Mouse (Mus musculus) midbrain, embryonic 15.5 days (tissue): ENCODE results near the gene Hoxa6. TPM values are rescaled to one million over a fixed set of nuclear protein-coding genes. Genes with fewer than 3 reads are reported as not detected.
A peak's percentile ranks its signal among the peaks of the same experiment; 100 is the strongest.

Experiments
- ATAC-seq: fragments of 200-750 bp; cut with Nextera tagmentation; replicated peaks from 2 replicates; pipeline ENCODE4 v1.8.0; 2017; ENCODE audit warnings: moderate TSS enrichment
- H3K27ac ChIP-seq: fragments of 300-500 bp; sonication (generic); 2 replicates; pipeline ENCODE4 v1.5.1; 2015; ENCODE audit warnings: mild to moderate bottlenecking, inconsistent platforms
- H3K27me3 ChIP-seq: fragments of 300-500 bp; sonication (generic); replicated peaks from 2 replicates; pipeline ENCODE4 v1.6.1; 2015; ENCODE audit warnings: inconsistent platforms
- H3K36me3 ChIP-seq: fragments of 300-500 bp; sonication (generic); replicated peaks from 2 replicates; pipeline ENCODE4 v1.6.1; 2015; ENCODE audit warnings: inconsistent platforms
- H3K4me1 ChIP-seq: fragments of 300-500 bp; sonication (generic); 2 replicates; pipeline ENCODE4 v1.6.1; 2015; ENCODE audit warnings: inconsistent platforms
- H3K4me2 ChIP-seq: fragments of 300-500 bp; sonication (generic); 2 replicates; pipeline ENCODE4 v1.6.1; 2015; ENCODE audit warnings: inconsistent platforms, mild to moderate bottlenecking, moderate library complexity
- H3K4me3 ChIP-seq: fragments of 300-500 bp; sonication (generic); 2 replicates; pipeline ENCODE4 v1.5.1; 2015; ENCODE audit warnings: mild to moderate bottlenecking, inconsistent platforms
- H3K9ac ChIP-seq: fragments of 300-500 bp; sonication (generic); 2 replicates; pipeline ENCODE4 v1.6.1; 2015; ENCODE audit warnings: mild to moderate bottlenecking, inconsistent platforms
- H3K9me3 ChIP-seq: fragments of 300-500 bp; sonication (generic); 2 replicates; pipeline ENCODE4 v1.6.1; 2016; ENCODE audit warnings: inconsistent platforms
- WGBS: fragments of 180-500 bp; shearing (Covaris S2); methylation state at CpG from one replicate; pipeline ENCODE4 v1.1.7; 2015; ENCODE audit warnings: mixed read lengths; 5-methylcytosine and 5-hydroxymethylcytosine counted together
- polyA plus RNA-seq: library from polyadenylated mRNA; unstranded; fragments of >200 nt; fragmentation: Nextera tagmentation; extraction: Ambion mirVana; gene quantifications from 2 replicates; pipeline ENCODE4 v1.2.1, GENCODE M21; 2015

The Hoxa6 gene
- polyA plus RNA-seq, 1 experiment from 2014 or later: not detected

- no peak for ATAC-seq
- Histone ChIP-seq H3K27ac (no peak overlapping the region), H3K36me3 (no peaks in the 10 kb centered on the region), H3K4me2 (no peak overlapping the region), H3K9me3 (no peaks in the 10 kb centered on the region), H3K9ac (no peak overlapping the region), H3K27me3 (peaks cover 97% of the 10 kb centered on the region), H3K4me3 (no peak overlapping the region), H3K4me1 (peaks cover 16% of the 10 kb centered on the region)
- WGBS: 12% methylated on average over 5 of the region's 5 CpGs
These were observed 5.7 kb upstream of the Hoxa6 start for GRCm38 (mm10) chr6:52214271-52214670.

DNA sequence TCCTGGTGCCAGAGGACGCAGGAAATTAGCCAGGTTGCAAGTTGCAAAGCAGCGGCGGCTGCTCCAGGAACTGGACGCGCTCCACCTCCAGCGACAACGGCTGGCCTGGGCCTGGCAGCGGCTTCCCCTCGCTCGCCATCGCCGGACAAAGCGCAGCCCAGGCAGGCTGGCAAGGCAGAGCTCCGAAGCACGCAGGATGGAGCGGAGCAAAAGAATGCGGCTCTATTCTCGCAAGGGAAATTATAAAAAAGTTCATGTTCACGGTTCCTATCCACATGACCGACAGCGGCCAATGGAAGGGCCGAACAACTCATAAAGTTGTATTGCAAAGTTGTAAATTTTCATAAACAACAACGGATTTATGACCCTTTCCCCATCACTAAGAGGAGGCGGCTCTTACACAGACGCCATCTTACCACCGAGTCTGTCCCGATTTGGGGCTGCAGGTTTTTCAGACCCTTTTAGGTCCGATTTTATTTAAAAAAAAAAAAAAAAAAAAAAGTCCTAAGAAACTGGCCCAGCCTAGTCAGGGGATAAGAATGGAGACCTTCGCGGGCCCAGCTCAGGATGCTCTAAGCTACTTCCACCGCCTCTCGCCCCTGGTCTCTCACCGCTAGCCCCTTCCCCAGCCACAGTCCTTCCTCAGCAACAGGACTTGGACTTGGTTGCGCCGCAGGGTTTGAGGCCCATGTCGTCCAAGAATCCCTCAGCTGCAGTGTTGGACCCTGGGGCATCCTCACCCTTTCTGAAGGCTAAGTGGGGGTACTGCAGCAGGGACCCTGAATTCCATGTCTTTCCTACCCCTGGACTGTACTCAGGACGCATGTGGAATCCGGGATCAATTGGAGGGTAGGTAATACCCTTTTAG, 4.8 kb upstream of the Hoxa6 start, which contains the start of the genes Hoxa3 and Gm28308:
Gene Hoxa3 (minus strand): TSS at position 218 of the 868 bp plus-strand sequence.
Gene Gm28308 (minus strand): TSS at position 221 of the 868 bp plus-strand sequence.
- Histone ChIP-seq H3K27ac (no peak within 1 kb of the TSS), H3K27me3 (peaks cover 97% of the 10 kb centered on the region), H3K9ac (no peak within 1 kb of the TSS), H3K36me3 (no peaks in the 10 kb centered on the region), H3K4me3 (no peak within 1 kb of the TSS), H3K9me3 (no peaks in the 10 kb centered on the region), H3K4me1 (peaks cover 16% of the 10 kb centered on the region), H3K4me2 (no peak within 1 kb of the TSS)
- WGBS: 2% methylated on average over 38 of the region's 38 CpGs
- ATAC-seq: no peak

DNA sequence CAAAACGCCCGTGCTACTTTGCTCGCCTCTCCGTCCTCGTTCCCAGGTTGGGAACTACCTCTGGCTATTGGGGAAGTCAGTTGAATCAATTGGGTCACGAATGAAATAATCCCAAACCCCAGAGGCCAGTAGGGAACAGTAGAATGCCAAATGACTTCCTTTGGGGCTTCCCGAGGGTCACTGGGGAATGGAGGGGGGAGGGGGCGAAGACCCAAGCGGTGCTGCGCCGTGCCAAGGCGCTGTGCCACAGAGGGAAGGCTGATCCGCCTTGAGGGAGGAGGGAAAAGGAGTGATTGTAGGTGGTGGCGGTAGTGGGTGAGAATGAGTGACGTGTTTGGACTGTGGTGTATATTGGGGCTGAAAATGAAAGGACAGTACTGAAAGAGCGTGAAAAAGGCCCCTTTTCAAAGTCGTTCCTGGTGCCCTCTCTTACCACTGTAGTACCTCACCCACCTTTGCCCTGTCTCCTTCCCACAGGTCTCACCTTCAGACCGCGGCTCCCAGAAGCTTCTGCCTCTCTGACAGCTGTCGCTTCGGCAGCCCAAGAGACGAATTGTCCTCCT, 4.1 kb upstream of the Hoxa6 start:
- Histone ChIP-seq H3K4me3 (no peak overlapping the region), H3K27ac (no peak overlapping the region)
- under 1% methylated on average over 22 of the region's 22 CpGs for WGBS

DNA sequence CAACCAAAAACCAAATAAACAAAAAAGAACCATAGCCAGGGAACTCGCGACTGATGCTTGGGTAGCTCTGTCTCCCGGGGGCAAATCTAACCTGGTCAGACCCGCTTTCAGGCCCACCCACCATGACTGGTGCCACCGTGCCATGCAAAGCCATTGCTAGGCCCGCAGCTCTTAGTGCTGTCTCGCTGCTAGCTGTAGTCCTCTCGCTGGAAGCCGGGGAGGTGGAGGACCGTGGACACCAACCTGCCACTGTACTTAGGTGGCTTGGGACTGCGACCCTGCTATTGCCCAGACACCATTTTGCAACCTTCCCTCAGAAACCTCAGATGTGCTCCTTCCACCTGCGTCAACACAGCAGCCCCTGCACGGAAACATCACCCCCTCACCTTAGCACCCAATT, 3.4 kb upstream of the Hoxa6 start:
- peaks cover 98% of the 10 kb centered on the region for H3K27me3 ChIP-seq
- WGBS: 7% methylated on average over 13 of the region's 13 CpGs
- no peaks in the 10 kb centered on the region for H3K9me3 ChIP-seq
- H3K27ac ChIP-seq: no peak overlapping the region
- peaks cover 9% of the 10 kb centered on the region for H3K4me1 ChIP-seq
- H3K36me3 ChIP-seq: no peaks in the 10 kb centered on the region
- H3K4me2 ChIP-seq: no peak overlapping the region
- H3K9ac ChIP-seq: no peak overlapping the region
- ATAC-seq: no peak
- no peak overlapping the region for H3K4me3 ChIP-seq

More for the DNA sequence above, 4.1 kb upstream of the Hoxa6 start:
- Histone ChIP-seq H3K4me2 (no peak overlapping the region), H3K36me3 (no peaks in the 10 kb centered on the region), H3K9me3 (no peaks in the 10 kb centered on the region), H3K4me1 (peaks cover 16% of the 10 kb centered on the region), H3K27me3 (peaks cover 97% of the 10 kb centered on the region), H3K9ac (no peak overlapping the region)
- no peak for ATAC-seq

DNA sequence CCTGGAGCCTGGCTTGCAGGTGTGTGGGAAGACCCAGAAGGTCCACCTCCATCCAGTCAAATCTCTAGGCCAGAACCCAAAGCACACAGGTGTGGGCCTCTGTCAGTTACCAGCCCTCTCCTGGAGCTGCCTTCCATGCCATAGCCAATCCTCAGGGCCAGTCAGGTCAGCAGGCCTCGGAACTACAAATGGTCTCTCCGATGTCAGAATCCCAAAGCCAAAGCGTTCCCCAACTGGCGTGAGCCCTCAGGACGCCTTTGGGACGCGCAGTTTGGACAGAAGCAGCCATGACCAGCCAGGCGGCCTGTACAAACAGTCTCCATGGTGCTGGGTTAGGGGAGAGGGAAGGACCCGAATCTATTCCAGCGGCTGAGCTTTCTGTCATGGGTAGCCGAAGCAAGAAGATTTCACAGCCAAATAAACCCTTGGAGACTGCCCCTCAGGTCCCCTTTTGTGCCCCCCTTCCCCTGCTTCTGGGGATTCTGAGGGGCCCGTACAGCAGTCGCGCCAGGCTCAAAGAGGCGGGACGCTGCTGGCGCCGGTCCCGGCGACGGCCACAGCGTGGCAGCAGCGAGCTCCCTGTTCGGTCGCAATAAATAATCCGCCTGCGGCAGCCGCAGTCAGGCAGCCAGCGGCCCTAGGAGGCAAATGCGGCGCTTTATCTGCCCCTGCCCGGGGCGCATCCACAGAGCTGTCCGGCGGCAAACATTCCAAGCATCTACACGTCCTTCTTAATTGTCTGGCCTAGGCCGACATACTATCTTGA, 2.8 kb upstream of the Hoxa6 start:
- no peak overlapping the region for H3K9ac ChIP-seq
- H3K9me3 ChIP-seq: no peaks in the 10 kb centered on the region
- H3K4me3 ChIP-seq: no peak overlapping the region
- under 1% methylated on average over 37 of the region's 37 CpGs for WGBS
- peaks cover 6% of the 10 kb centered on the region; the same call in 1 of the 2 replicates for H3K4me1 ChIP-seq
- H3K27ac ChIP-seq: no peak overlapping the region
- ATAC-seq: 0 out of 2 replicates have a peak, but pooled peaks have one; percentile 33
- no peak overlapping the region for H3K4me2 ChIP-seq
- peaks cover 98% of the 10 kb centered on the region for H3K27me3 ChIP-seq
- H3K36me3 ChIP-seq: no peaks in the 10 kb centered on the region

DNA sequence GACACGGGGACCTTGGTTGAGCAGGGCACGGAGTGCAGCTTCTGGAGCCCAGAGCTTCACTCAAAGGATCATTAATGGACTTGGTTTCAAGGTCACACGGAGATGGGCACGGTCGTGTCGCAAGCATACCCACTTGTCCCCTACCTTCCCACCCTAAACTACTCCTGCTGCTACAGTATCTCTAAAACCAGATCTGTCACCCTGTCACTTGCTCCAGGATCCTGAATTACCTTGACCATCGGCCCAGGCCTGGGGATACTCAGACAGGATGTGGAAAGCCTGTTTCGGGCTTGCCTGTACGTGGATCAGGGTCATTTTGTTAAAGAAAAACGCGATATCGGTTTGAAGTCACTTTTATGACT, 1.1 kb upstream of the Hoxa6 start:
- Histone ChIP-seq H3K4me3 (no peak overlapping the region), H3K9ac (no peak overlapping the region), H3K27ac (no peak overlapping the region), H3K27me3 (peaks cover 98% of the 10 kb centered on the region), H3K4me2 (no peak overlapping the region), H3K4me1 (peaks cover 6% of the 10 kb centered on the region; the same call in 1 of the 2 replicates), H3K36me3 (no peaks in the 10 kb centered on the region), H3K9me3 (no peaks in the 10 kb centered on the region)
- WGBS: 7% methylated on average over 12 of the region's 12 CpGs
- ATAC-seq: no peak

DNA sequence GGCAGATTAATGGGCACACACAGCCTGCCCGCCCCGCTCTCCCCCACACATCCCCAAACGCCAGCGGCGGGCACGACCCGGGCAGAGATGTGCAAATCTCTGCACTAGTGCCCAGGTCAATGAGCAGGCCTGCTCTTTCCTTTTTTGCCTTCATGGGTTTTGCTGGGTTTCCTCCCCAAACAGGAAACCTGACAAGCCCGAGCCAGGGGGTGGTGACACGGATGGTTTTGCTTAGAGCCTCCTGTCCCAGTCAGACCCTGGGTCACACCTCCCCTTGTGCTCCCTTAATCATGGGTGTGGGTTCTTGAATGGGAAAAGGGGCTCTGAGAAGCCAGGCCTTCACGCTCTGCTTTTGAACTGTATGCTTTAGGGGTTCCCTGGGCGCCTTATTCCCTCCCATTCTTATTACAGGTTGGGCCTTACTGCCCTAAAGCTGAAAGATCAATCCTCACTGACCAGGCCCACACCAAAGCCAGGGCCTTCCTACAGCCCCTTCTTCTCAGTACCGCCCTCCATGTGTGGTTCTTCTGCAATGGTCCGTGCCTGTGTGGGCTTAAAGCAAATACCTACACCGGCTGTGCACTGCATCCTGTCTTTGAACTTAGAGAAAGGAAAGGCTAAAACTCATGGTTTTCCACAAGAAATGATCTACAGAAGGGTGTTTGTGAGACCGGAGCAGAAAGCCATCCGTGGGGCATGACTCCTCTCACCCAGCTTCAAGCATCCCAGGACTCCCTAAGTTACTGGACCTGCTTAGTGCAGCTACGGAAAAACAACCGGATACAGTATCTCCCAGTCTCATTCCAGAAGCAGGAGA, 554 bp upstream of the Hoxa6 start:
- WGBS: 3% methylated on average over 18 of the region's 18 CpGs
- Histone ChIP-seq H3K4me3 (no peak overlapping the region), H3K27me3 (peaks cover 98% of the 10 kb centered on the region), H3K9me3 (no peaks in the 10 kb centered on the region), H3K36me3 (no peaks in the 10 kb centered on the region), H3K27ac (no peak overlapping the region), H3K4me1 (peaks cover 8% of the 10 kb centered on the region), H3K4me2 (no peak overlapping the region), H3K9ac (no peak overlapping the region)
- no peak for ATAC-seq

GRCm38 (mm10) chr6:52207684-52207976, 892 bp downstream of the Hoxa6 start:
- no peak overlapping the region for H3K9ac ChIP-seq
- no peak overlapping the region for H3K4me2 ChIP-seq
- H3K4me3 ChIP-seq: no peak overlapping the region
- no peak for ATAC-seq
- no peak overlapping the region for H3K27ac ChIP-seq
- no peaks in the 10 kb centered on the region for H3K36me3 ChIP-seq
- peaks cover 12% of the 10 kb centered on the region for H3K4me1 ChIP-seq
- no peaks in the 10 kb centered on the region for H3K9me3 ChIP-seq
- peaks cover 98% of the 10 kb centered on the region for H3K27me3 ChIP-seq

- H3K27ac ChIP-seq: no peak overlapping the region
- H3K36me3 ChIP-seq: no peaks in the 10 kb centered on the region
- peaks cover 12% of the 10 kb centered on the region for H3K4me1 ChIP-seq
- no peak overlapping the region for H3K9ac ChIP-seq
- no peaks in the 10 kb centered on the region for H3K9me3 ChIP-seq
- WGBS: 3% methylated on average over 4 of the region's 4 CpGs
- no peak overlapping the region for H3K4me2 ChIP-seq
- peaks cover 98% of the 10 kb centered on the region for H3K27me3 ChIP-seq
- no peak overlapping the region for H3K4me3 ChIP-seq
- ATAC-seq: no peak
These were observed 1.4 kb downstream of the Hoxa6 start for GRCm38 (mm10) chr6:52206882-52207683.

DNA sequence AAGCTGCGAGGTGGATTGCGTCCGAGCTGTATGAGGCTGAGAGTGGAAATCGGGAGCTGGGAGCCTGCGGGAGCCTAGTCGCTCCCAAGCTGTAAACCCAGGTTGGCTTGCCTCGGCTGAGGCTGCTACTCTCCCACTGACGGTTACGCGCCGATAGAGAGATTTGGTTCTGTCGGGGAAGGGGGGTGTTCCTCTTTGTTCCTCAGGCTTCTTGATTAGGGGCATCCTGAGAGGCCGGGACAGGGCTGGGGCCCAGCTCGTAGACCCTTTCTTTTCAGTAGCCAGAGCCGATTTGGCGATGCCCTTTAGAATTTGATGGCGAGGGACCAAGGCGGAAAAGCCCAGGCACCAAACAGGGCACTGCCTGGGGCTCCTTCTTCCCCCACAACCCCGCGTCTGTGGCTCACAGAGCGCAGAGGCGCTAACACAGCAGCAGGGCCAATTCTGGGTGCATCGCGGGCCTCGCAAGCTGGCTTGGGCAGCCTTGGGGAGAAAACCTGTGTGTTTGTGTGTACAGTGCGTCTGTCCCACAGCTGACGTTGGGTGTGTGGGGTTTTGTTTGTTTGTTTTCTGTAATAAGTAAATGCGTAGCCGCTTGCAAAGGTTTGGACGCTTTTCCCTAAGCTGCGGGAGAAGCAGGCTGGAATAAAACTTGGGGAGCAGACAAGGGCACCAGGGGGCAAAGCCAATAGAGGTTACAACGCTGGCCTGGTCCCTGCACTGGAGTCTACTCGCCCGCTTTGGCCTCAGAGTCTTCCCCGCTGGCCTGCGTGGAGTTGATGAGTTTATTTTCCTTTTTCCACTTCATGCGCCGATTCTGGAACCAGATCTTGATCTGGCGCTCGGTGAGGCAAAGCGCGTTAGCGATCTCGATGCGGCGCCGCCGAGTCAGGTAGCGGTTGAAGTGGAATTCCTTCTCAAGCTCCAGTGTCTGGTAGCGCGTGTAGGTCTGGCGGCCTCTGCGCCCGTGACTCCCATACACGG, 2.6 kb downstream of the Hoxa6 start:
- no peak overlapping the region for H3K4me2 ChIP-seq
- no peak overlapping the region for H3K9ac ChIP-seq
- H3K4me3 ChIP-seq: no peak overlapping the region
- no peaks in the 10 kb centered on the region for H3K36me3 ChIP-seq
- no peaks in the 10 kb centered on the region for H3K9me3 ChIP-seq
- H3K27ac ChIP-seq: no peak overlapping the region
- peaks cover 98% of the 10 kb centered on the region for H3K27me3 ChIP-seq
- ATAC-seq: no peak
- WGBS: under 1% methylated on average over 55 of the region's 55 CpGs
- H3K4me1 ChIP-seq: peaks cover 6% of the 10 kb centered on the region
